Mouse (Mus musculus): Measurements from ENCODE around the gene Prss38.

GRCm38 (mm10) chr11:59361291-59361690, 14.2 kb downstream of the Prss38 start:
- TF ChIP-seq CTCF (IDR thresholded peaks at IDR 0.05; ENCODE audit: low read depth, low read length) (no peak), POLR2A (IDR thresholded peaks at IDR 0.05; ENCODE audit: extremely low read depth, insufficient read depth, low read length) (no peak)

Data from liver, adult 2 months (tissue).